Mouse (Mus musculus) intestine, embryonic 16.5 days (tissue): Measurements from ENCODE around the gene Qrich2. TPM values are rescaled to one million over a fixed set of nuclear protein-coding genes. Genes with fewer than 3 reads are reported as not detected.

ENCODE experiments used
- ATAC-seq: fragments of 200-750 bp; cut with Nextera tagmentation; 2 replicates; pipeline ENCODE4 v1.8.0; 2017; ENCODE audit warnings: moderate TSS enrichment, moderate library complexity
- H3K27ac ChIP-seq: fragments of 300-500 bp; sonication (generic); 2 replicates; pipeline ENCODE4 v1.5.1; 2014; ENCODE audit warnings: mild to moderate bottlenecking, low read length
- H3K27me3 ChIP-seq: fragments of 300-500 bp; sonication (generic); replicated peaks from 2 replicates; pipeline ENCODE4 v1.6.1; 2014; ENCODE audit warnings: low read length, control low read depth, mixed read lengths; ENCODE audit not compliant: control insufficient read depth, insufficient read depth
- H3K36me3 ChIP-seq: fragments of 300-500 bp; sonication (generic); 2 replicates; pipeline ENCODE4 v1.6.1; 2014; ENCODE audit warnings: low read length, control low read depth; ENCODE audit not compliant: control insufficient read depth, insufficient read depth
- H3K4me1 ChIP-seq: fragments of 300-500 bp; sonication (generic); 2 replicates; pipeline ENCODE4 v1.6.1; 2014; ENCODE audit warnings: low read length, control low read depth, mixed read lengths; ENCODE audit not compliant: control insufficient read depth, insufficient read depth
- H3K4me2 ChIP-seq: fragments of 300-500 bp; sonication (generic); 2 replicates; pipeline ENCODE4 v1.6.1; 2014; ENCODE audit warnings: low read depth, low read length, control low read depth
- H3K4me3 ChIP-seq: fragments of 300-500 bp; sonication (generic); 2 replicates; pipeline ENCODE4 v1.5.1; 2014; ENCODE audit warnings: mild to moderate bottlenecking, low read length
- H3K9ac ChIP-seq: fragments of 300-500 bp; sonication (generic); 2 replicates; pipeline ENCODE4 v1.6.1; 2014; ENCODE audit warnings: low read depth, low read length
- H3K9me3 ChIP-seq: fragments of 300-500 bp; sonication (generic); 2 replicates; pipeline ENCODE4 v1.6.1; 2016; ENCODE audit warnings: low read length, control low read depth; ENCODE audit not compliant: control insufficient read depth
- WGBS: fragments of 180-500 bp; shearing (Covaris S2); extraction: QIAGEN DNeasy Blood & Tissue Kit; methylation state at CpG from one replicate; pipeline ENCODE4 v1.1.7; 2014; 5-methylcytosine and 5-hydroxymethylcytosine counted together
- polyA plus RNA-seq: library from polyadenylated mRNA; unstranded; fragments of >200 nt; fragmentation: Nextera tagmentation; extraction: Ambion mirVana; gene quantifications from 2 replicates; pipeline ENCODE4 v1.2.1, GENCODE M21; 2015

Gene Qrich2
- polyA plus RNA-seq, 1 experiment from 2014 or later = 0.39 TPM

GRCm38 (mm10) chr11:116442867-116443177, 23.2 kb downstream of the Qrich2 start:
- H3K9me3 ChIP-seq = no peaks in the 10 kb centered on the region
- no peak overlapping the region for H3K4me3 ChIP-seq
- no peak overlapping the region for H3K27ac ChIP-seq
- WGBS = 65% methylated on average over 6 of the region's 6 CpGs
- ATAC-seq = no peak
- no peaks in the 10 kb centered on the region; the same call in 1 of the 2 replicates for H3K27me3 ChIP-seq
- no peak overlapping the region for H3K4me2 ChIP-seq
- no peaks in the 10 kb centered on the region for H3K36me3 ChIP-seq
- 0 out of 2 replicates have a peak overlapping the region, but pooled peaks have one; percentile 14 for H3K9ac ChIP-seq
- H3K4me1 ChIP-seq = peaks cover 9% of the 10 kb centered on the region; the same call in 1 of the 2 replicates

GRCm38 (mm10) chr11:116442129-116442866, 23.7 kb downstream of the Qrich2 start:
- Histone ChIP-seq H3K4me3 (no peak overlapping the region), H3K36me3 (no peaks in the 10 kb centered on the region; the same call in 1 of the 2 replicates), H3K27me3 (no peaks in the 10 kb centered on the region; the same call in 1 of the 2 replicates), H3K4me1 (peaks cover 14% of the 10 kb centered on the region), H3K4me2 (no peak overlapping the region), H3K9me3 (no peaks in the 10 kb centered on the region), H3K27ac (no peak overlapping the region), H3K9ac (no peak overlapping the region)
- no peak for ATAC-seq
- WGBS = 72% methylated on average over 15 of the region's 15 CpGs

DNA sequence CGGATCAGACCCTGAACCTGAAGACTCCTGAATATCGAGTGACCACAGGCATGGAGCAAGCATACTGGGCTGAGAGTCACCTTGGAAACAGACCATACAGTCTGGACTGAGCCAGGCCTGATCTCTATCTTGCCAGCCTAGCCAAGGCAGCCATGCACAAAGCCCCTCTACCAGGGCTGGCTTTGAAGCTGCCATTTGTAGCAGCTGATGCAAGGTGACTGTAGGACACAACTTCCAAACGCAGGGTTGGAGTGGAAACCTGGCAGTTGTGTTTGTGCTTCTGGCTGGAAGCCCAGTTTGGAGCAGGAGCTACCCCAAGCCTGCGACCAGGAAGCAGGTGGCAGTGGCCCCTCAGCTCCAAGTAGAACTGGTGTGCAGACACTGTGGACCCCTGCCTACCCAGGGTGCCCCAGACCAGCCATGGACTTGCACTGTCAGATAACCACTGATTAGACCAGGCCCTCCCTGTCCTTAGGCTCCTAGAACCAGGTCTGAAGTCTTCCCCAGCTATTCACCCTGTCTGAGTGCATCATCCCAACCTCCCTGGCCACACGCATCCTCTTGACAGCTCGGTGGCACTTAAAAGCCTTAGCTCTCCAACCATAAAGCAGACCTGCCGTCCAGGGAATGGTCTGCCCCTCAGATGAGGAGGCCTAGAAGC, 25.5 kb downstream of the Qrich2 start:
- Histone ChIP-seq H3K4me2 (no peak overlapping the region), H3K9me3 (no peaks in the 10 kb centered on the region), H3K9ac (no peak overlapping the region), H3K36me3 (no peaks in the 10 kb centered on the region; the same call in 1 of the 2 replicates), H3K27me3 (no peaks in the 10 kb centered on the region), H3K4me1 (peaks cover 22% of the 10 kb centered on the region), H3K27ac (peak overlapping the region; percentile 45), H3K4me3 (no peak overlapping the region)
- no peak for ATAC-seq
- 73% methylated on average over 7 of the region's 7 CpGs for WGBS

DNA sequence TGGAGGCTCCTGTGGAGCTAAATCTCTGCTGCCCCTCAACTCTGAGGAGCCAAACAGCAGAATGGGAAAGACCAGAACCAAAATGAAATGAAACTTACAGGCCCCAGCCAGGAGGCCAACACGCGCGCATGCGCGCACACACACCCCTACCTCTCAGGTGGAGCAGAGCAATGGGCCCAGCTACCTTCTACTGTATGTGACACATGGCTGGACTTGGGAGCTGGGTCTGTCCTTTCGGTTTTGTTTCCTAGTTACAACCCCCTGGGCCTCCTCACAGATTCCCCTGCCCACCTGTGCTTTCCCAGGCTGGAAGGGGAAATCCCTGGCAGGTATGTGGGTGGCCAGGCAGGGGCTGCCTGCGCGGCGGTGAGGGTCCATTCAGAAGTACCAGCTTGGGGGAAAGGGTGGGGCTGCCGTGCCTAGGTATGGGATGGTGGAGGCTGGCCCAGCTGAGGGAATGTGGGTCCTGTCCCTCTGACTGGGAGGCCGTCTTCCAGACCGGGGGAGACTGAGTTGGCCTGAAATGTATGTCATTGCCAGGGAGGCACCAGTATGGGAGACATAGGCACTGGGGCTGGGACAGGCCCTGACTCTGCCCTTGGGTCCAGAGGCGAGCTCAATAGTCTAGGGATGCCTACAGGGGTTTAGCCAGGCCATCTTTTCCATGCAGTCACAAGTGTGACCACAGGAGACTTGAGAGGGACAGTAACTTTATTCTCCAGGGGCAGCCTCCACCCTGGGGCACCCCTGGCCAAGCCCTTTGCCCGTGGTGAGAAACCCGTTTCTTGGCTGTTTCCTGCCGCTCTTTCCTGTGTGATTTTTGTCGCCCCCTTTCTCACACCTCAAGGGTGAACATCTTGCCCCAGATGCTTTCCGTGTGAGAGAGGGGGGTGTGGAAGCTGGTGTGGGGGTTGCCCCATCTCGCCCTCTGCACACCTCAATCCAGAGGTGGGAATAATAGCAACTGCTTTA, 26.5 kb downstream of the Qrich2 start:
- H3K9ac ChIP-seq = peak overlapping the region; percentile 36; the same call in 1 of the 2 replicates
- 79% methylated on average over 19 of the region's 19 CpGs for WGBS
- H3K4me2 ChIP-seq = no peak overlapping the region
- no peaks in the 10 kb centered on the region; the same call in 1 of the 2 replicates for H3K36me3 ChIP-seq
- H3K4me1 ChIP-seq = peaks cover 24% of the 10 kb centered on the region
- peak overlapping the region; percentile 45; the same call in 1 of the 2 replicates for H3K27ac ChIP-seq
- H3K27me3 ChIP-seq = no peaks in the 10 kb centered on the region
- H3K9me3 ChIP-seq = no peaks in the 10 kb centered on the region
- H3K4me3 ChIP-seq = no peak overlapping the region
- no peak for ATAC-seq

GRCm38 (mm10) chr11:116437541-116437940, 28.5 kb downstream of the Qrich2 start:
- Histone ChIP-seq H3K27ac (no peak overlapping the region), H3K9me3 (no peaks in the 10 kb centered on the region), H3K36me3 (no peaks in the 10 kb centered on the region; the same call in 1 of the 2 replicates), H3K4me1 (peaks cover 27% of the 10 kb centered on the region), H3K4me3 (no peak overlapping the region), H3K9ac (peak overlapping the region; percentile 94), H3K4me2 (no peak overlapping the region), H3K27me3 (no peaks in the 10 kb centered on the region)
- no peak for ATAC-seq
- 78% methylated on average over 11 of the region's 11 CpGs for WGBS

DNA sequence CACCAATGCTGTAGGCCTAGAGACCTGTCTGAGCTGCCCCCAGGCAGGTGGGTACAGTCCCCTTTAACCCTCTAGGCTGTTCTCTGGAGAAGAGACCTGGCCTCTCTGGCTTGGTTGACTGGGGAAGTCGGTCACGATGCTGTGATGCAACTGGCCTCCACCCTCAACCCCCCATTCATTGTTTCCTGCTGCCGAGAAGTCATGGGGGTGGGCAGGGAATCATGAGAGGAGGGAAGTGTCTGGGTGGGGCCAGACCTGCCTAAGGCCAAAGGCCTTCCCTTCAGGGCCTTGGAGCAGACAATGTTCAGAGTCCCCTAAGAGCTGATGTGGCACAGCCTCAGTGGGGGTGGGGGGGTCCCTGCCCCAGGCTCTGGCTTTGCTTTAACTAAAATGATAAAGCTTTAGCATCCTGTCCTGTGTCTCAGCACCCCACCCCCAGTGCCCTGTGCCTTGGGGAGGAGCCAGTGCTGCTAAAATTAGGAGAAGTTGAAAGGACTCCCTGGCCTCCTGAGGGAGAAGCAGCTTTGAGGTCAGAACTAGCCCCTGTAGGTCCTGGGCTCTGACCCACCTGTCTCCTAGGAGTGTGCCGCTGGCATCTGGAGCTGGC, 29.2 kb downstream of the Qrich2 start:
- Histone ChIP-seq H3K9ac (peak overlapping the region; percentile 94), H3K27me3 (no peaks in the 10 kb centered on the region), H3K27ac (peak overlapping the region; percentile 97), H3K4me2 (peak overlapping the region; percentile 82), H3K36me3 (no peaks in the 10 kb centered on the region; the same call in 1 of the 2 replicates), H3K4me3 (peak overlapping the region; percentile 89), H3K4me1 (peaks cover 27% of the 10 kb centered on the region), H3K9me3 (no peaks in the 10 kb centered on the region)
- WGBS = 44% methylated on average over 4 of the region's 4 CpGs
- ATAC-seq = peak; percentile 19

GRCm38 (mm10) chr11:116435992-116436724, 29.9 kb downstream of the Qrich2 start:
- no peak for ATAC-seq
- WGBS = 36% methylated on average over 5 of the region's 5 CpGs
- Histone ChIP-seq H3K9ac (peak overlapping the region; percentile 94), H3K9me3 (no peaks in the 10 kb centered on the region), H3K4me1 (peaks cover 27% of the 10 kb centered on the region), H3K27ac (peak overlapping the region; percentile 97), H3K36me3 (no peaks in the 10 kb centered on the region; the same call in 1 of the 2 replicates), H3K4me2 (peak overlapping the region; percentile 82), H3K27me3 (no peaks in the 10 kb centered on the region), H3K4me3 (peak overlapping the region; percentile 89)

DNA sequence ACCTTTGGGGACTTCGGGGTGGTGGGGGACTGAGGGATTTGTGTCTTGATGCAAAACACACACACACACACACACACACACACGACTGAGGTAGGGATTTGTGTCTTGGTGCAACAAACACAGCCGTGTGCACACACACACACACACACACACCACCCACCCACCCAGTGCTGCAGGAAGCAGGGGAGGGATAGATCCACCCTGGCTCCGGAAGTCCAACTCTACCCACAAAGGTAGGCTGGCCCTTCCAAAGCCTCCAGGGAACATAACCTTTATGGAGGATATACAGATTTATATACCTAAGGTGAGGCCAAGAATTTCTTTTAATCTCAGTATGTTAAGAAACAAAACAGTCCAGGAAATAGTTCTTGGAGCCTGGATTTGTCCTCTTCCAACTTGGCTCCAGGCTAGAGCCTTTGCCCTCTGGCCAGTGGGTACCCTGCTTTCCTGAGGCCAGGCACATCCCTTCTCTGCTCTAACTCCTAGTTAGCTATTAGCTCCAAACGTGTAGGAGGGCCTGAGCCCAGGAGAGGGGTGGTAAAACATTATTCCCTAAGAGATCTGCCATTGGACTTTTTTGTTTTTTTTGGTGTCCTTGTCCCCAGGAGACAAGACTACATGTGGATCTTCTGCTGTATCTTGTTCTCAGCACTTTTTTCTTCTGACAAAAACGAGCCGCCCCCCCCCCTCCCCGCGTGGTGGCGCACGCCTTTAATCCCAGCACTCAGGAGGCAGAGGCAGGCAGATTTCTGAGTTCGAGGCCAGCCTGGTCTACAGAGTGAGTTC, 30.9 kb downstream of the Qrich2 start:
- peak overlapping the region; percentile 89 for H3K4me3 ChIP-seq
- H3K9me3 ChIP-seq = no peaks in the 10 kb centered on the region
- H3K27ac ChIP-seq = peak overlapping the region; percentile 97
- WGBS = 48% methylated on average over 12 of the region's 12 CpGs
- peak overlapping the region; percentile 82 for H3K4me2 ChIP-seq
- no peak for ATAC-seq
- H3K4me1 ChIP-seq = peaks cover 34% of the 10 kb centered on the region
- no peaks in the 10 kb centered on the region for H3K27me3 ChIP-seq
- no peaks in the 10 kb centered on the region; the same call in 1 of the 2 replicates for H3K36me3 ChIP-seq
- H3K9ac ChIP-seq = peak overlapping the region; percentile 94
